Mouse (Mus musculus) cerebellum, adult (tissue): ENCODE results near the gene Mdh1.
"Not testable (repeated sequence)": the region's sequence is repeated elsewhere in the genome, so short reads cannot be mapped to it uniquely, and the experiment has no call there.

Experiments
- ATAC-seq: cut with Nextera tagmentation; 2 replicates; pipeline ENCODE4 v1.9.2; 2017; ENCODE audit warnings: mild to moderate bottlenecking, moderate library complexity, mixed read lengths; ENCODE audit not compliant: insufficient number of reproducible peaks, low FRiP score, low TSS enrichment

Mdh1 gene

GRCm38 (mm10) chr11:21546671-21547070 is 25.5 kb downstream of the Mdh1 start:
- no peak for ATAC-seq

- ATAC-seq: no peak
Observed at GRCm38 (mm10) chr11:21545951-21546350, 26.2 kb downstream of the Mdh1 start.

- no peak for ATAC-seq
Observed at GRCm38 (mm10) chr11:21545021-21545420, 27.1 kb downstream of the Mdh1 start.

DNA sequence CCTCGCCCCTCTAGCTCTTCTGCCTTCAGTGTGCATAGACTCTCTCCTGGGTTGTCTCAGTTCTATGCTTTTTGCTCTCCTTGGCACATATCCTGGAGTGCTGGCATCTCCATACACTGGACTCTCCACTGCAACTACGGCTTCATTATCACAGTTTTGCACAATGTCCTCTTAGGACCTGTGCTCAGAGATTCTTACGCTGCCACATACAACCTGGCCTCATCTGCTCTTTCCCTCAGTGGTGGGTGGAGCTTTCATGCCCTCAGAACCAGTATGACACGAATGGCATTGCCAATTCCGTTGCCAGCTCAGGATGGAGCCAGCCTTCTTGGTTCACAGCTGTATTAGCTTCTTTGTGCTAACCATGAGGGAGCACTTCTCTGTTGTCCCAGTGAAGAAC is 29.4 kb downstream of the Mdh1 start:
- ATAC-seq: no peak

GRCm38 (mm10) chr11:21540622-21541021 is 31.5 kb downstream of the Mdh1 start:
- no peak for ATAC-seq

DNA sequence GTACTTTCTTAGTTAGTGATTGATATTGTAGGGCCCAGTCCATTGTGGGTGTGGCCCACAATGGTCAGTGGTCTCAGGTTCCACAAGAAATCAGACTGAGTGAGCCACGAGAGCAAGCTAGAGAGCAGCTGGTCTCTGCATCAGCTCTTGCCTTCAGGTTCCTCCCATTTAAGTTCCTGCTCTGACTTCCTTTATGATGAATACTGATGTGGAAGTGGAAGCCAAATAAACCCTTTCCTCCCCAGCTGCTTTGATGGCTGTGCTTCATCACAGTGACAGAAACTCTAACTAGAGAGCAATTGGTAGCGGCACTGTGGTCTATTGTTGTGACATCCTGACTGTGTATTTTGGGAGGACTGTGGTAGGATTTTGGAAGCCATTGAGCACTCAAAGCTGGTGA is 32.1 kb downstream of the Mdh1 start:
- no peak for ATAC-seq

DNA sequence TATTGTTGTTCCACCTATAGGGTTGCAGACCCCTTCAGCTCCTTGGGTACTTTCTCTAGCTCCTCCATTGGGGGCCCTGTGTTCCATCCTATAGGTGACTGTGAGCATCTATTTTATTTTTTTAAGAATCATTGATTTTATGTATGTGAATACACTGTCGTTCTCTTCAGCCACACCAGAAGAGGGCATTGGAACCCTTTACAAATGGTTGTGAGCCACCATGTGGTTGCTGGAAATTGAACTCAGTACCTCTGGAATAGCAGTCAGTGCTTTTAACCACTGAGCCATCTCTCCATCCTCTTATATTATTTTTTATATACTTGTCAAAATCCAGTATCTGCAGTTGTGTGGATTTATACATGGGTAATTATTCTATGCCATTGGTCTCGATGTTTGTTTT is 41.3 kb downstream of the Mdh1 start:
- not testable (repeated sequence) for ATAC-seq

- no peak for ATAC-seq
Observed at GRCm38 (mm10) chr11:21528676-21529394, 43.3 kb downstream of the Mdh1 start.

GRCm38 (mm10) chr11:21517726-21518125 is 54.4 kb downstream of the Mdh1 start:
- ATAC-seq: no peak

- not testable (repeated sequence) for ATAC-seq
Observed at GRCm38 (mm10) chr11:21516396-21516795, 55.8 kb downstream of the Mdh1 start.

DNA sequence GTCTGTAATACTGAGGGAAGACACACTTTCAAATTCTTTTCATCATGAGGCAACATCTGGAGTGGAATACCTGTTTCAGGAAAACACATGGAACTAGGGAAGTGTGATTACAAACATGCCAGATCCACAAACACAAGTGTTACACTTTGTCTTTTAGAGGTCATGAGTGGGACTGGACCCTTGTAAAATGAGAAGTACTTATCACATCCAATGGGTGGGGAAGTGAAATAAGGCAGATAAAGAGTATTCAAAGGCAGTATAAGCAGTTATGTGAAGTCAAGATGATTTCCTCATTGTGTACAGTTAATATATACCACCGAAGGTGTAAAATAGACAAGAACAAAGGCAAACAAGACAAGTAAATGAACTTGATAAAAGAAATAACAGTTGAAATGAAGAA is 61.6 kb downstream of the Mdh1 start:
- ATAC-seq: not testable (repeated sequence)

GRCm38 (mm10) chr11:21508713-21509112 is 63.5 kb downstream of the Mdh1 start:
- ATAC-seq: not testable (repeated sequence)

DNA sequence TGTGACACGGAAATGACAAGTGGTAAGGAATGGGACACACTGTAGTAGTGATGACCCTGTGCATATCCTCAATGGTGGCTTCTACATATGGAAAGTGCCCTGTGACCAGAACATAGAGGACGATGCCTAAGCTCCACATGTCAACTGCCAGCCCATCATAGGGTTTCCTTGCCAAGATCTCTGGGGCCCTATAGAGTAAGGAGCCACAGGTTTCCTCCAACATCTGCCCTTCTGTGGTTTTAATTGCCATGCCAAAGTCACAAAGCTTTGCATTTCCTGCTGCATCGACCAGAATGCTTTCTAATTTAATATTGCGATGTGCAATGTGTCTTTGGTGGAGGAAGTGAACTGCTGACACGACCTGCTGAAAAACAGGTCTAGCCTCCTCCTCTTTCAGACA is 65.1 kb downstream of the Mdh1 start:
- ATAC-seq: not testable (repeated sequence)
